Mouse (Mus musculus) lung, postnatal 36 days (tissue): ENCODE measurements at regions not wholly inside any gene's neighbourhood (a gene's known extent, or its start where the extent isn't known, plus 50 kb on each side); places are given as distances from the start of the nearest gene placed in this dataset.
A peak's percentile ranks its signal among the peaks of the same experiment; 100 is the strongest.
"Not testable (repeated sequence)": the region's sequence is repeated elsewhere in the genome, so short reads cannot be mapped to it uniquely, and the experiment has no call there.

Experiments
- DNase-seq: peaks from one replicate; pipeline ENCODE4 v3.0.0; 2022; ENCODE audit warnings: mixed read lengths

DNA sequence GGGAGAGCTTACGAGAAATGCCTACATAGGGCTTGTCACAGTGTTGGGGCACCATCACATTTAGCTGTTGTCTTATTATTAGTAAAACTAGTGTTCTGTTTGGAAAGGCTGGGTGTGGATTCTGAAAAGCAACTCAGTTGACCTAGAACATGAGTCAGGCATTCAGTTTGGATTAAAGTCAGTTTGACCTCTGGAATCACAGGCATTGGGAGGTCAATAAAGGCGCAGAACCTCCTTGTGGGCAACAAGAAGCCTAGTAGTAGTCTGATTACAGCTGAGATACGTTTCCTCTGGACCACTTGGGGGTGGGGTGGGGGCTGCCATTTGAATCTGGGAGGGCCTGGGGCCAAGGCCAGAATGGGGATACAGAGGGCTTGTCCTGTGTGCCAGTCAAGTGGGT is 52.1 kb upstream of the Map3k1 start:
- no peak for DNase-seq

DNA sequence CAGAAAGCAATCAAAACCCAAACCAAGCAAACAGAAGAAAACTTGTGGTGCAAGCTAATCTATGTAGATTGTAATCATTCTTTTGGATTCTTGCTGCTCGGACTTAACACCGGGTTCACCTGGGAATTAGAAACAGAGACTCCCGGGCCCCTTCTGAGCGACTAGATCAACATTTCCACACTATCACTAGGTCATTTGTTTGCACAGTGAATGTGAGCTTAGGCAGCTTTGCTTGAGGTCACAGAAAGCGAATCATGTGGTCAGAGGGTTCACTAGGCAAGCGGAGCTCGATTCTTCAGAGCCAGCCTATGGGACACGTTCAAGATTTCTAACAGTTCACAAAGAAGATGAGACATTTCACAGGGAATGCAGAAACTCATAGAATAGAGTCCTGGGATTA is 53.5 kb upstream of the Map3k1 start:
- no peak for DNase-seq

DNA sequence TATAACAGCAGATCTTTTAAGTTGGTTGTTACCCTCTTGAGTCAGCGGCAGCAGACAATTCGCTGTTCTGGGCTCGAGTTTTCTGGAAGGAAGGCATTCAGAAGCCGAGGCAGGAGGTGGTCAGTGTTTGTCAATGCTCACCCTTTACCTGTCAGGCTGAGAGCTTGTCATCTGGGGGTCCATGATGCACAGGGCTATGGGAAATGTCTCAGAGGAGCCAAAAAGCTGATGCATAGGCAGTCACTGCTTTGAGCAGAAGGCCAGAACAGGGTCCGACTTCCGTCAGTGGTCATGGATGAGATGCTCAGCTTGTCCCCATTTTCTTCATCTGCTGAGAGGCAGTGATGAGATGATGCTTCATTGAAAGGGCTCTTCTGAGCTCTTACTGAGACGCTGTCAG is 57.2 kb upstream of the Map3k1 start:
- DNase-seq, result no peak

DNA sequence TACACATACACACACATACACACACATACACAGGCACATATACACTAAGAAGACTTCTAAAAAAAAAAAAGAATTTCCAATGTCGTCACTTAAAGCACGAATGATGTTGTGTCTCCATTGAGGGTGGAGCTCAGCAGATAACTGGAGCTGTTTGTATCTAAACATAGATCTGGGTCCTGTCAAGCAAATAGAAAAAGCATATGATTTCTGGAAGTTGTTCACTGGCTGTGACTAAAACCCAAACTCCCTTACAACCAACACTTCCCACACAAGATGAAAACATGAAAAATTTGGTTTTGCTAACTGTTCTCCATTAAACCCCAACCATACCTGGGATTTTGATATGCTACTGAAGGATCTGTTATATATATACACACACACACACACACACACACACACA is 58.5 kb upstream of the Map3k1 start:
- DNase-seq, result no peak

DNA sequence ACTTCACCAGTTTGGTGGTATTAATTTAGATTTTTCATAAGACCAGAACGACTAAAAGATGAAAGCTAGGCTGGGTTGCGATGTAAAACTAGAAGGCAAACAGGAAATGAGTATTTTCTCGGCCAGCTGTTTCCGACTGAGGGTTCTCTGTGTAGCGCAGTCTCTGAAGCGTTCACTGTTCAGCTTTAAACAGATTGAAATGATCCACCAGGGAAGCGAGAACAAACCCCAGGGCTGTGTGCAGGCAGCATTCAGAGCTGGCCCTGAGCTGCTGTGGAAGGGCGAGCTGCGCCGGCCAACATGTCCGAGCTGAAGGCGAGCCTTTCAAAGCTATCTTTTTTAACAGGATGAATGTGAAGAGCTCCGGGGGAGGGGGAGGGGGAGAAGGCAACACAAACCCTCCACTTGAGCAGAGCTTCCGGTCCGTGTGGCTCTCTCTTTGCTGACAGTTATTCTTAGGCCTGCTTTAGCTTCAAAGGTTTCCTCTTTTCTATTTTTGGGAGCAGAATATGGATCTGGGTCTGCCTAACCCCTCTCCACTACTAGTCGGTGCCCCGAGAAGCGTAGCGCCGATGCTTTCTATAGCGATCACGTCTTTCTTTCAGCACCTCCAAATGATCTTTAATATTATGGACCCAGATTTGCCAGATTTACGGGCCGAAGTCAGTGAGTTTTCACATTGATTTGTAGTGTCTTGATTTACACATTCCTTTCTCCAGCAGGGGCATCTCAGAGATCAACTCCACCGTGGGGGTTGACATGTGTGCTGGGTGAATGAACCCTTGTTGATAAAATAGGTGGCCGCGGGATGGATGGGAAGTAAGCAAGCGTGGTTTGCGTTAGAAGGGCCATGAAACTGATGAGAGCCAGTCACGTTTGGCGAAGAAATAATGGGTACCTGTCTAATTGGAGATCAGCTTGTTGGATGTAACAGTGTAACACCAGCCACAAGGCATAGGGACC is 59.3 kb upstream of the Map3k1 start:
- DNase-seq, result peak; percentile 74

DNA sequence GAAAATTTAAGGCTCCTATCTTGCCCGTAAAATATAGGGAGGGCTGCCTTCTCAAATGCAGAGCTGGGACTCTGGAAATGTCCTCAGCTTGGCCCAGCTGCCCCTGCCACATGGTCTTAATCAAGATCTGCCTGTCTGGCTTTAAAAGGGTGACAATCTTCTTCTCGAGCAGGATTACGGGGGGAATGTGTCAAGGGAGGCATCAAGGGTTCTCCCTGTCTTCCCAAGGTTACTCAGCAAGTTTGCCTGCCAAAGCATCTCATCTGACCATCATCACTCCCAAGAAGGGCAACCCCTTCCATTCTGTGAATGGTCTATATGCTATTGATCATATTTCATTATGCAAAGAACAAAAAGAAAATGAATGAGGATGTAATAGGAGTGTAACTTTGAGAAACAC is 60.2 kb upstream of the Map3k1 start:
- no peak for DNase-seq

DNA sequence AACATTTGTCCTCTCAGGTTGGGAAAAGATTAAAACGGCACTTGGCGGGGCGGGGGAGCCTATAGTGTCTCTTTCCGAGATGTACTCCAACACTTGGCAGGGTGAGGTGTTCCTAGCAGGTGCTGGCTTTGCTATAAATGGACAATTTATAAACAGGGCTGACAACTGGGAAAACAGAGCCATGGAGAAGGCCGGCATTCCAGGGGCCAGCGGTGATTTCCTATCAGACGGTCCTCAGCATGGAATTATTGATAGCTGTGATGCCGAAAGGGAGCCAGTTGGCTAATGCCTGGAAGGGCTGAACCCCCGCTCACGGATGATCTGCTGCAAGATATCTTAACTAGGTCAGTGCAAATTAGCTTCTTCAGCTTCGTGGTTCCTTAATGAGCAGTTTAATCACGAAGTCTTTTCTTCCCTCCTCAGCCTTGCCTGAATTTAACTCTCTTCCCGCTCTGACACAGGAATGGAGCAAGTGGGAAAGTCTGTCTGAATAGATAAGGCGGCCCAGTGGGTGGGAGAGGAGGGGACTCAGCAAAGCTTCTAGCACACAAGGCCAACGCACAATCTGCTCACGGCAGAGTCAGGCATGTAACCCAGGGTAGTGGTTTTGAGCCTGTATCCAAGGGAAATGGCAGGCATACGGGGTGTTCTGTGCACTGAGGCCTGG is 61.1 kb upstream of the Map3k1 start:
- DNase-seq, result no peak

DNA sequence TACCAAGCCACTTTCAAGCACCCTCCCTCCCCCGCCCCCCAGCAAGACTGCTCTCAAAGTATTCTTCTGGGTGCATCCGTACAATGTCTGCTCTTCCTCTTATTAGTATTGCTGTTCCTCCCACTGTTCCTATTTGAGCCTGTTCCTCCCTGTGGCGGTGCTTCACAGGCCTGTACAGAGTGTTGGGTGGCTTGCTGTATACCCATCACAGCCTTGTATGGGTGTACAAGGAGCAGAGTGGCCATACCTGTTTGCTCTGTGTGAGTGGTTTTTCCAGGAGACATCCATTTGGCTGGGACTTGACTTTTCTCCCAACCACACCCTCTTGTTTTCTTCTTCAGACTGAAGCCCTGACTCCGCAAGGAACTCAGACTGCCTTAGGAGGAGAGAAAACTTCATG is 61.7 kb upstream of the Map3k1 start:
- DNase-seq, result no peak

DNA sequence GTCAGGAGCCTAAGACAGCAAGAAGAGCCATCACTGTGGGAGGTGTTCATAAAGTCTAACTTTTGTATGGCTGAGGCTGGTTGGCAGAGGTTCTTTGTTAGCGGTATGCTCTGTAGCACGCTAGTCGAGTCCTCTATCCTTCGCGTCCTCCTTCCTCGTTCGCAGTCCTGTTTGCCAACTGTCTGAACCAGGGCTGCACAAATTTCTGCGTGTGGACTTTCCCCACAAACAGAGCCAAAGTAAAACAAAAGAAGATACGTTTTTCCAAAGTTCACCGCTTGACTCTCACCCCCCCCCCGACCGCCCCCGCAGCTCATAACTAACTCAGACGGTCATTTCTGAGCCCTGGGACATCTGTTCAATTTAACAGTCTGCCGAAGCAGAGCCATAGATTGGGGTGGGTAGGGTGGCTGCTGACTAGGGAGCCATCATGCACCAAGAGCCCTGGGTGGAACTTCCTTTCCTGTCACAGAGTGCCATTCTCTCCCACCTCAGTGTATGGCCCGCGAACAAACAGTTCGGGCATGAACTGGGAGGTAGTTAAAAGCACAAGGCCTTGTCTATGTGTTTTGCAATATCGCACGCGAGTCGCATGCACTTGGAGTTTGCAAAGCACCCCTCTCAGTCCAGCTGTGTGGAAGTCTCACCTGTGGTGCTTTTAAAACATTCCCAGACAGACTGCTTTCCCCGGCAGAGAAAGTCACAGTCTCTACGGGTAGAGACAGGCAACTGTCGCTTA is 63.0 kb upstream of the Map3k1 start:
- DNase-seq, result no peak

DNA sequence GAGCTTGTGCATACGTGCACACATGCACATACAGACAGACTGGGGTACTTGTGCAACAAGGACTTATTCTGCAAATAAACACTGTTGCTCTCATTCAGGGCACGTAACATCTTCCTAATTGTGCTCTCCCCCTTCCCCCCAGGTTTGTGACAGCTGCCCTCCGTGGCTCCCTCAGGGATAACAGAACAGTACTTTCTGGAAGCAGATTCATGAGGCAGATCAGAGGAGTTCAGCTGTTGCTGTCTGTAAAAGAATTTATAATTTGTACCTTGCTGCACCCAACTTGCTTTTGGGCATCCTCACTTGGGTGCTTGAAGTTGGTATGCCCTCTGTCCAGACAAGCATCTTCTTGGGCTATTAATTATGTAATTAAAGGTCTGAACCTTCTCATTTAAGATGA is 65.5 kb upstream of the Map3k1 start:
- no peak for DNase-seq

DNA sequence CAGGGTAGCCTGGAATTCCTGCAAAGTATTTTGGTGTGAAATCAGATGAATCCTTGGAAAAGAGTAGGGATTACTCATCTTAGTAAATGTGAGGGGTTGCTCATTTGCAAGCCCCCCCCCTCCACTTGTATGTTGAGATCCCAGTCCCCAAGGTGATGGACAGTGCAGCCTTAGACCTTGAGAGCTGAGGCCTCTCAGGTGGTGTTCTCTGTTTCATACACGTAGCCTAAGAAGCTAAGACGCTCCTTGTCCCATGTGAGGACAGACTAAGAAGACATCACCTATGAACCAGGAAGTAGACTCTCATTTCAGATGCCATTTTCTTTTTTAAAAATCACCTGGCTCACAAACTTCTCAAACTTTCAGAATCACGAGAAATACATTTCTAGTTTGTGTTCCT is 67.6 kb upstream of the Map3k1 start:
- DNase-seq, result no peak

DNA sequence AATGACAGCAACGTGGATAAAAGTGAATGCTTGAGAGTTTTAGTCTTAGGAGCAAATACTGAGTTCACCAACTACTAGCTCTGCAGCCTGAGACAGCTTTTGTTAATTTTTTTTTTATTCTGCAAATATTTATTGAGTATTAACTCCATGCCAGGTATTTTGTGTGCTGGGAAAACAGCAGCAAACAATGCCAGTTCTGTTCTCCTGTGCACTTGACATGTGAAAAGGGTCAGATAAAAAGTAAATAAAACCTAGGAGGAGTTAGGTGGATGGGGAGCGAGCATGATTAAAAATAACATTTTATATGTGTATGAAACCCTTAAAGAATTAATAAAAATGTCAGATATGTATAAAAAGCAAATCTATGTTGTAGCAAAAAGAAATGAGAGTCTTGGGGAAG is 68.1 kb upstream of the Map3k1 start:
- DNase-seq, result peak; percentile 10

DNA sequence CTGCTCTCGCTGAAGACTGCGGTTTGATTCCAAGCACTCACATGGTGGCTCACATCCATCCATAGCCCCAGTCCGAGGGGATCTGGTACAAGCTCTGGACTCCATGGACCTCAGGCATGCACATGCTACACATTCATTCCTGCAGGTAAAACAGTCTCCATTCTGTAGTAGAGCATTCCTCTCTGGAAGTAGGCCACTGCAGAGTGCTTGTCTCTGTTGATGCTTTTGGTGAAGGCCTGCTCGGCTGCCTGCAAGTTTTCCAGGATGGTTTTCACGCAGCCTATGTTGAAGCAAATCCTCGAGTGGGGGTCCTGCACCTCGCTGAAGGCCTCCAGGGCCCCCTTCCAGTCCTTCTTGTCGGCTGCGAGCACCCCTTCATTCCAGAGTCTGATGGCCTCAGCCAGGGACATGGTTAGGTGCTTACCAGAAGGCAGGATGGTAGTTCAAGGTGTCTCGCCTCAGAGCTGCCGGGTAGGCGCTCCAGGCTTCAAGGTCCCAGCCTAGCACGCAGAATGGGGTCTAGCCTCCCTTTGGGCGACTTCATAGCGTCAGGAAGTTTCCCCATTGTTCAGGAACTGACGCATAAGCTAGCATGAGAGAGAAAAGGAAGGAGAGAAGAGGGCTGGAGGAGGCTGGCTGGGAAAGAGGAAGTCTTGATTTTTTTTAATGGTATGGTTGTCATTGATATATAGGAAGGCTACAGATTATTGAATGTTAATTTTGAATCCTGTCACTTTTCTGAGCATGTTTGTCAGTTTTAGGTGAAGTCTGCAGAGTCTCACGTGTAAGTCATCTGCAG is 75.2 kb upstream of the Map3k1 start:
- not testable (repeated sequence) for DNase-seq

DNA sequence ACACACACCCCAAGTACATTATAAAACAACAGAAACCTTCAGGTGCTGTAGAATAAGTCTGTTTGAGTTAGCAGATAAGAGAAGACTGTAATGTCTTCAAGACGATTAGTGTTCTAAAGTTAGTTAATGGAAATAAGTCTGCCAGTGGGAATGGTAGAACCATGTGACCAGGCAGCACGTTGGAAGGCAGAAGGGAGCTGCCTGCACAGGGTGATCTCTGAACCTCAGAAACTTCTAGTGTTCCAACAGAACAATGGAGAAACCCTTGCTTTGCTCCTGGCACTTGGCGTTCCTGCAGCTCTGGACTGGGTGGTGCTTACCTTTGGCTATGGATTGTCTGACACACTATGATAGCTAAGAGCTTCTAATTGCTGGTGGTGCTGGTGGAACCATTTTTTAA is 82.0 kb upstream of the Map3k1 start:
- DNase-seq, result no peak

DNA sequence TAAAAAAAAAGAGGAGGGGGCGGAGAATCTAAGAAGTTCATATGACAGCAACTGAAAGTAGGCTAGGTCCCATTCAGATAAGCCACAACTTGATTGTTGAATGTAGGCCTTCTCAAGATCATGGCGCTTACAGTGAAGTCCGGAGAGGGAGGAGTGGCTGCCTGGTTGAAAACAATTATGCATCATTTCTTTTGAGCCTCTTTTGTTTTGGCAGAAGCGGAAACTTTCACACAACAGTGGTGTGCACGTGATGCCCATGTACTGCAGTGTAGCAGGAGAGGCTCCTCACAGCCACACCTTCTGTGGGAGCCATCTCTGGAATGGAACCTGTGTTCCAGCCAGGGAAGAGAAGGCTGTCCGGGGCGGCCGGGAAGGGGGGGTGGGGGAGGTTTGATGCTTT is 83.3 kb upstream of the Map3k1 start:
- no peak for DNase-seq

DNA sequence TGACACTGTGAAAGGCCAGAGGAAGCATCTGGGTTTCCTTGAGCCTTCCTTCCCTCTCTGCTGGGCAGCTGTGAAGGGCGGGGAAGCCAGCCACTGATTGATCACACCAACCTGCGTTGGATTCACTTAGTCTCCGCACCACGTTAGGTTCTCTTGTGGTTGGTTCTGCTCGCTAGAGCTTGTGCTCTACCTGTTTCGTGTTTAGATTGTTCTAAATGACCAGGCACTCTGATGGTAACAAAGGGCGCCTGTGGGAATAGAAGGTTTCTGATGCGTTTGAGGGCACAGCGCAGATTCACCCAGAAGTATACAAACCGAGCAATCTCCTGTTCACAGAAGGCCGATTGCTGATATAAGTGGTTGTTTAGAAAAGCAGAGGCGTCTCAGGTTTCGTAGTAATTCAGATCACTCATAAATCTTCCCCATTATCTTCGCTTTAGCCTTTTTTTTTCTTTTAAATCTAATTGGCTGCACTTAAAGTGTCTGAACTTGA is 84.5 kb upstream of the Map3k1 start:
- no peak for DNase-seq

DNA sequence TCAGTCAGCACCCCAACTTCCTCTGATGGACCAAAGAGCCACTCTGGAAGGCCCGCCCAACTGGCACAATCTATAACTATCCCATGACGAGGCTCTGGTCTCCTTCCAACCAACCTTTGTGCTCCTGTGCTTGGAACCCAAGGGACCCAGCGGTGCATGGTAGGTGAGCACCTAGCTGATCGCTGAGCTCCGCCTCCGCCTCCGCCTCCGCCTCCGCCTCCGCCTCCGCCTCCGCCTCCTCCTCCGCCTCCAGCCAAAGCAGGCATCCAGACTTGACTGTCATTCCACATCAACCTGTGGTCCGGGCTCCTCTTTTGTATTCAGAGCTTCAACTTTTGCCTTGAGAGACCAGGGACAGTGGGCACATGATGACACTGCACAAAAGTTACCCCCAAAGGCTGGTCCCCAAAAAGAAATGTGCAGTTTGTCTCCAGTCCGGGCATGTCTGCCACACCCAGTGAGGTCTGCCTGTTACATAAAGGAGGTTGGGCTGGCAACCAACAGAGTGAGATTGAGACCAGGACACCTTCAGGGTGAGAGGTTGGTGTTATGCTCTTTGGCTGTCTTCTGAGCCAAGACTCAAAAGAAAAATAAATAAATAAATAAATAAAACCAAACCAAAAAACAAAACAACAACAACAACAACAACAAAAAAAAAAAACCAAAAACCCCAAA is 86.1 kb upstream of the Map3k1 start:
- DNase-seq, result peak; percentile 34

DNA sequence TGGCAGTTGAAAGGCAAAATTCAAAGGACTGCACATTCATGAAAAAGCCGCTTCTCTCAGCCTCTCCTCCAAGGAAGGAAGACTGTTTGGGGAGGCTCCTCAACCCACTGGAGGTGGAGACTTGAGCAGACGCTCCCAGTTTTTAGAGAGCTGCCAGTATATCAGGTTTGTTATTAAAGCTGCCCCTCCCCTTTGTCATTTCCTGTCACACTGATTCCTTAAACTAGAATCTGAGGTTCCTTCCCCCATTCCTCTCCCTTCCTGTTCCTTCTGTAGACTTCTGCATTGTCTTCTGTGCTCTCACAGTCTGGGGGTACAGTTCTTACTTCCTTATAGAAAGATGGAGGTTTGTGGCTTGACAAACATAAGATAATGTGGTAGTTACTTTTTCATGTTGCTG is 87.5 kb upstream of the Map3k1 start:
- DNase-seq, result peak; percentile 34

DNA sequence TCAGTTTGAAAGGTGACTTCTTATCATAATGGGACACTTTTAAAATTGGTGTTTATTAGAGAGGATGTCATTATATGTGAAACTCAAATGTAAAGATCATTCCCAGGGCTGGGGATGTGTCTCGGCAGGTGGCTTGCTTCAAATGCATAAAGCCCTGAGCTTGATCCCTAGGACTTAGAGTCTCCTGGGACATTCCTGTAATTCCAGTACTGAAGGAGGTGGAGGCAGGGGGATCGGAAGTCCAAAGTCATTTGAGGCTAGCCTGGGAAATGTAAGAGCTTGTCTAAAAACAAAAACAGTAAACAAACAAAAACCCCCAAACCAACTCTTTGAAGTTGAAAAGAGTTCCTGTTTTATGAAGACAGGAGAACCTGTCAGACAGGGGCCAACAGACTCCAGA is 94.6 kb upstream of the Map3k1 start:
- DNase-seq, result no peak

DNA sequence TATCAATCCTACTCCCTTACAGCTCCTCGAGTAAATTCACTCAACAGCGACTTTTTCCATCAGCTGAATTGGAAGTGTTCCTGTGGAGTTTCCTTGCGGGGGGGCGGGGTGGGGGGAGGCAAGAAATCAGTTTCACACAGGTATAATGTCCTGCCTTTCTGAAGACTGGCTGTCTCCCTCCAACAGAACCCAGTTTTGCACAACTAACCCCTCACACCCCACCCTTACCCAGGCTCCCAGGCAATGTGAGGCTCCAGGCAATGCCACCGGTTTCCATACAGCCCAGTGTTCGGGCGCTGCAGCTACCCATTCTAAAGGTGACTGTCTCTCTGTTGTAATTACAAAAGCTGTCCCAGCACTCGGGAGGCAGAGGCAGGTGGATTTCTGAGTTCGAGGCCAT is 95.1 kb upstream of the Map3k1 start:
- no peak for DNase-seq

DNA sequence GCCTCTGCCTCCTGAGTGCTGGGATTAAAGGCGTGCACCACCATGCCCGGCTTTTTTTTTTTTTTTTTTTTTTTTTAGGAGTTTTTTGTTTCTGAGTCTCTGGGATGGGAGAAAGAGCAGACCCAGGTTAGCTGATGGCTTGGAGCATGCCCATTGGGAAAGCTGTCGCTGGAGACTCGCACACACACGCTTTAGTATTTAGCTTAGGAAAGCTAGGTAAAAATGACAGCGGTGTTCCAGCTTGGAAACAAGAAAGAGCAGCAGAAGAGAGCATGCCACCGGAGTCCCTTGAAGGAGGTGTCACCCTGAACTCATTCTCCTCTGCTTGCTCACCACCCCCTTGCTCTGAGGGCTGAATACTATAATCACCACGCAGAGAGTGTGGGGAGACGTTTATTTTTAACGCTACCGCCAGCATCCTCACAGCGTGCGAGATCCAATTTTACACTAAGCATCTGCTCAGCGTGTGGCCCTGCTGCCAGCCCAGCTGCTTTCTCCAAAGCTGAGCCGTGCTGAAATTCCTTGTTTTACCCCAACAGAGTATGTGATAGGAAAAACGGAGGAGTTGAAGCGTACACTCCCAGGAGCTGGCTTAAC is 95.9 kb upstream of the Map3k1 start:
- DNase-seq, result no peak
